Mouse (Mus musculus): ENCODE results near the gene Npas1. TPM values are rescaled to one million over a fixed set of nuclear protein-coding genes. Genes with fewer than 3 reads are reported as not detected.

Npas1 gene
- polyA plus RNA-seq, 1 experiment from 2014 or later, result 6.3 TPM

DNA sequence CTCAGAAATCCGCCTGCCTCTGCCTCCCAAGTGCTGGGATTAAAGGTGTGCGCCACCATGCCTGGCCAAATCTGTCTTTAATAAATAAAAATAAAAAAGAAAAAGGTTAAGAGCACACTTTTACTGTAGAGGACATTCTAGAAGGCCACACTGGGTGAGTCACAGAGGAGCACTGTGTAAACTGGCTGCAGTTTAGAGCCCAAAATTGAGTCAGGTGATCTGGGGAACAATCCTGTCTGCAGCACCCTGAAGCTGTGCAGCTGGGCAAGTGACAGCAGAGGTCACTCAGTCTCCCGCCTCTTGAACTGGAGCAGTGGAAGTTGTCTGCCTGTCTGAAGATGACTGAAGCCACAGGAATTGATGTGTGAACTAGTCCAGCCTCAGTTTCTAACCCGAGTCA lies 24.0 kb upstream of the Npas1 start:
- H3K27ac ChIP-seq (ENCODE audit: low read depth, low read length), result no peak overlapping the region
- H3K9me3 ChIP-seq (ENCODE audit: control insufficient read depth, low read length), result no peaks in the 10 kb centered on the region
- H3K4me3 ChIP-seq (ENCODE audit: low read length), result no peak overlapping the region
- no peak overlapping the region for H3K9ac ChIP-seq (ENCODE audit: low read depth, low read length)
- H3K4me1 ChIP-seq (ENCODE audit: control insufficient read depth, insufficient read depth, low read depth, low read length), result peaks cover 6% of the 10 kb centered on the region; the same call in 1 of the 2 replicates
- H3K27me3 ChIP-seq (replicated peaks; ENCODE audit: control insufficient read depth, insufficient read depth, low read length), result no peaks in the 10 kb centered on the region
- 95% methylated on average over 4 of the region's 4 CpGs for WGBS
- peaks cover 22% of the 10 kb centered on the region for H3K36me3 ChIP-seq (ENCODE audit: control insufficient read depth, insufficient read depth, low read length)
- H3K4me2 ChIP-seq (ENCODE audit: low read length), result no peak overlapping the region
- no peak for ATAC-seq

DNA sequence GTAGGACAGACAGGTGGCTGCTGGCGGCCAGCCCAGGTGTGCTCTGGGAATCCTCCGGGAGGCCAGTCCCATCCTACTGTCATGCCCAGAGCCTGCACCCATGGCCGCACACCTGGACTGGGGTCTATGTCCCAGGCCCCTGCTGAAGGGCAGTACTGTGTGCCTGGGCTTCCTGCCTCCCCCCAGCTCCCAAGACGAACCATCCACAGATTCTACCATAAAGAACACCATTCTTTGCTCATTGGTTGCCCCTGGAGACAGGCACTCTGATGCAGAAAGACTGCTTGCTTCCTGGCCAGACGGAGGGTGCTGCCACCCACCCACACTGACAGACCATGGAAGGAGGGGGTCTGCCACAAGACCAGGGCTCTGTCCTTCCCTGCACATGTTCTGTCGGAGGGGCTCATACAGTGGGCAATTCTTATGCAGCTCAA lies 22.2 kb upstream of the Npas1 start:
- Histone ChIP-seq H3K27me3 (replicated peaks; ENCODE audit: control insufficient read depth, insufficient read depth, low read length) (no peaks in the 10 kb centered on the region), H3K9me3 (ENCODE audit: control insufficient read depth, low read length) (no peaks in the 10 kb centered on the region), H3K4me2 (ENCODE audit: low read length) (no peak overlapping the region), H3K4me1 (ENCODE audit: control insufficient read depth, insufficient read depth, low read depth, low read length) (peaks cover 5% of the 10 kb centered on the region; the same call in 1 of the 2 replicates), H3K27ac (ENCODE audit: low read depth, low read length) (no peak overlapping the region), H3K9ac (ENCODE audit: low read depth, low read length) (no peak overlapping the region), H3K4me3 (ENCODE audit: low read length) (no peak overlapping the region), H3K36me3 (ENCODE audit: control insufficient read depth, insufficient read depth, low read length) (peaks cover 31% of the 10 kb centered on the region)
- ATAC-seq, result peak; percentile 80
- WGBS, result 62% methylated on average over 6 of the region's 6 CpGs

DNA sequence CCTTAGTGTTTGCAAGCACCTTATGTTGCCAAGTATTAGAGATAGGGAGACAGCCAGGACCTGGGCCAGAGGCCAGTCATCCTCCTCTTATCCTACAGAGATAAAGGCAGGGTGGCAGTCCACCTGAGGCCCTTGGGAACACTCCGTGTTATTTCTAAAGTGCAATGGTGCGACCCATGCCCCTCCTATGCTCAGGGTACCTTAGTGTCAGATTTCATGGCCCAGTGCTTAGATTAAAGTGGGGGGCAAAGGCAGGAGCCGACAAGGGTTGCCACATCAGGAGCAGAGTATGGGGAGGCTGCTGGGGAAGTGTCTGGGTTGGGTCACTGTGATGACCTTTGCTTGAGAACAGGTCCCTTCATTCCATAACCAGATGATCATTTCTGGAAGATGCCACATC lies 18.7 kb upstream of the Npas1 start:
- Histone ChIP-seq H3K4me2 (ENCODE audit: low read length) (no peak overlapping the region), H3K9ac (ENCODE audit: low read depth, low read length) (no peak overlapping the region), H3K4me1 (ENCODE audit: control insufficient read depth, insufficient read depth, low read depth, low read length) (0 out of 2 replicates have a peak, but pooled peaks cover 2% of the 10 kb centered on the region), H3K27ac (ENCODE audit: low read depth, low read length) (no peak overlapping the region), H3K36me3 (ENCODE audit: control insufficient read depth, insufficient read depth, low read length) (peaks cover 25% of the 10 kb centered on the region), H3K9me3 (ENCODE audit: control insufficient read depth, low read length) (no peaks in the 10 kb centered on the region), H3K27me3 (replicated peaks; ENCODE audit: control insufficient read depth, insufficient read depth, low read length) (no peaks in the 10 kb centered on the region), H3K4me3 (ENCODE audit: low read length) (no peak overlapping the region)
- no peak for ATAC-seq
- WGBS, result 84% methylated on average over 3 of the region's 3 CpGs

GRCm38 (mm10) chr7:16493361-16493760 lies 15.8 kb upstream of the Npas1 start:
- H3K27ac ChIP-seq (ENCODE audit: low read depth, low read length), result no peak overlapping the region
- H3K4me3 ChIP-seq (ENCODE audit: low read length), result no peak overlapping the region
- H3K36me3 ChIP-seq (ENCODE audit: control insufficient read depth, insufficient read depth, low read length), result peaks cover 25% of the 10 kb centered on the region
- H3K27me3 ChIP-seq (replicated peaks; ENCODE audit: control insufficient read depth, insufficient read depth, low read length), result no peaks in the 10 kb centered on the region
- no peaks in the 10 kb centered on the region for H3K4me1 ChIP-seq (ENCODE audit: control insufficient read depth, insufficient read depth, low read depth, low read length)
- H3K9me3 ChIP-seq (ENCODE audit: control insufficient read depth, low read length), result no peaks in the 10 kb centered on the region
- H3K9ac ChIP-seq (ENCODE audit: low read depth, low read length), result no peak overlapping the region
- 42% methylated on average over 2 of the region's 2 CpGs for WGBS
- ATAC-seq, result peak; percentile 51; the same call in 1 of the 2 replicates
- no peak overlapping the region for H3K4me2 ChIP-seq (ENCODE audit: low read length)

- Histone ChIP-seq H3K4me3 (ENCODE audit: low read length) (no peak overlapping the region), H3K9me3 (ENCODE audit: control insufficient read depth, low read length) (no peaks in the 10 kb centered on the region), H3K27ac (ENCODE audit: low read depth, low read length) (no peak overlapping the region), H3K27me3 (replicated peaks; ENCODE audit: control insufficient read depth, insufficient read depth, low read length) (no peaks in the 10 kb centered on the region), H3K36me3 (ENCODE audit: control insufficient read depth, insufficient read depth, low read length) (peaks cover 15% of the 10 kb centered on the region), H3K4me1 (ENCODE audit: control insufficient read depth, insufficient read depth, low read depth, low read length) (no peaks in the 10 kb centered on the region), H3K9ac (ENCODE audit: low read depth, low read length) (no peak overlapping the region), H3K4me2 (ENCODE audit: low read length) (no peak overlapping the region)
- ATAC-seq, result no peak
- 59% methylated on average over 3 of the region's 3 CpGs for WGBS
These were observed 14.7 kb upstream of the Npas1 start for GRCm38 (mm10) chr7:16492211-16492610.

GRCm38 (mm10) chr7:16491759-16492158 lies 14.2 kb upstream of the Npas1 start:
- Histone ChIP-seq H3K4me3 (ENCODE audit: low read length) (no peak overlapping the region), H3K27me3 (replicated peaks; ENCODE audit: control insufficient read depth, insufficient read depth, low read length) (no peaks in the 10 kb centered on the region), H3K36me3 (ENCODE audit: control insufficient read depth, insufficient read depth, low read length) (peaks cover 11% of the 10 kb centered on the region), H3K27ac (ENCODE audit: low read depth, low read length) (no peak overlapping the region), H3K4me1 (ENCODE audit: control insufficient read depth, insufficient read depth, low read depth, low read length) (no peaks in the 10 kb centered on the region), H3K4me2 (ENCODE audit: low read length) (no peak overlapping the region), H3K9ac (ENCODE audit: low read depth, low read length) (no peak overlapping the region), H3K9me3 (ENCODE audit: control insufficient read depth, low read length) (no peaks in the 10 kb centered on the region)
- peak; percentile 57; the same call in 1 of the 2 replicates for ATAC-seq
- WGBS, result 41% methylated on average over 3 of the region's 3 CpGs

DNA sequence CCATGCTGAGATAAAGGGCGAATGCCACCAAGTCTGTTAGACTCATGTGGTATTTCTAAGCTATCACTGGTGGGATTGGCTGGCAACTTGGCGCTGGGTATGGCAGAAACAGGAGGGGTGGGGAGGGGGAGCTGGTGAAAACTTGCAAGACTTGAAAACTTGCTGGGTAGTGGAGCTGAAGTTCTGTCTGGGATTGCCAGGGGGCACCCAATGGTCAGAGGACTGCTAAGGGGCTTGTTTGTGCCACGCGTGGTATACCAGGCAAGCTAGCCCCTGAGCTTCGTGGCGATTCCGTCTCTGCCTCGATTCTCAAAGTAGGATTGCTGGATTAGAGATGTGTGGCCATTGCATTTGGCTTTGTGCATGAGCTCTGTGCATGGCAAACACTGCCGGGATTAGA lies 12.4 kb upstream of the Npas1 start:
- 83% methylated on average over 9 of the region's 9 CpGs for WGBS
- Histone ChIP-seq H3K9me3 (ENCODE audit: control insufficient read depth, low read length) (no peaks in the 10 kb centered on the region), H3K9ac (ENCODE audit: low read depth, low read length) (no peak overlapping the region), H3K27ac (ENCODE audit: low read depth, low read length) (no peak overlapping the region), H3K36me3 (ENCODE audit: control insufficient read depth, insufficient read depth, low read length) (no peaks in the 10 kb centered on the region), H3K27me3 (replicated peaks; ENCODE audit: control insufficient read depth, insufficient read depth, low read length) (no peaks in the 10 kb centered on the region), H3K4me2 (ENCODE audit: low read length) (no peak overlapping the region), H3K4me3 (ENCODE audit: low read length) (no peak overlapping the region), H3K4me1 (ENCODE audit: control insufficient read depth, insufficient read depth, low read depth, low read length) (no peaks in the 10 kb centered on the region)
- ATAC-seq, result no peak

- Histone ChIP-seq H3K9ac (ENCODE audit: low read depth, low read length) (no peak overlapping the region), H3K27ac (ENCODE audit: low read depth, low read length) (no peak overlapping the region), H3K36me3 (ENCODE audit: control insufficient read depth, insufficient read depth, low read length) (no peaks in the 10 kb centered on the region), H3K4me2 (ENCODE audit: low read length) (no peak overlapping the region), H3K4me1 (ENCODE audit: control insufficient read depth, insufficient read depth, low read depth, low read length) (no peaks in the 10 kb centered on the region), H3K9me3 (ENCODE audit: control insufficient read depth, low read length) (no peaks in the 10 kb centered on the region), H3K4me3 (ENCODE audit: low read length) (no peak overlapping the region), H3K27me3 (replicated peaks; ENCODE audit: control insufficient read depth, insufficient read depth, low read length) (no peaks in the 10 kb centered on the region)
- ATAC-seq, result no peak
These were observed 11.3 kb upstream of the Npas1 start for GRCm38 (mm10) chr7:16488816-16489215.

DNA sequence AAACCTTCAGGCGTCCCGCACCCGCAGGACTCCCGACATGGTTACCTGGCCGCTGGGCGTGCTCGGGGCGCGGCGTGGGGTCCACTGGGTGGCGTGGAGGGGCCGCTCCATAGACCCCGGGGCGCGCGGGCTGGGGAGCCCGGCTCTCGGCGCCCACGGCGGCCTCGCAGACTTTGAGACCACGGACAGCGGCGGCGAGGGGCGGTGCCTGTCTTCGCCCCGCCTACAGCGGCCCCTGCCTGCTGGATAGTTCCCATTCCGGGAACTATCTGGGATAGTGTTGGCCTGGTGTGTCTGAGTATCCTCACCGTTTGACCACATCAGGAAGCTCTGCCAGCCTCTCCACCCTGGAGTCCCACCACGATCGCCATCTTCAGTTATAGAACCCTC lies 933 bp downstream of the Npas1 start:
- Histone ChIP-seq H3K9me3 (ENCODE audit: control insufficient read depth, low read length) (no peaks in the 10 kb centered on the region), H3K27ac (ENCODE audit: low read depth, low read length) (no peak overlapping the region), H3K4me2 (ENCODE audit: low read length) (peak overlapping the region; percentile 60), H3K36me3 (ENCODE audit: control insufficient read depth, insufficient read depth, low read length) (no peaks in the 10 kb centered on the region), H3K27me3 (replicated peaks; ENCODE audit: control insufficient read depth, insufficient read depth, low read length) (peaks cover 41% of the 10 kb centered on the region), H3K9ac (ENCODE audit: low read depth, low read length) (peak overlapping the region; percentile 51), H3K4me1 (ENCODE audit: control insufficient read depth, insufficient read depth, low read depth, low read length) (peaks cover 18% of the 10 kb centered on the region), H3K4me3 (ENCODE audit: low read length) (peak overlapping the region; percentile 44)
- ATAC-seq, result peak; percentile 26; the same call in 1 of the 2 replicates
- WGBS, result 1% methylated on average over 33 of the region's 34 CpGs
